Mouse (Mus musculus) MEL (cell line): Measurements from ENCODE around the gene Olfr1413. TPM values are rescaled to one million over a fixed set of nuclear protein-coding genes. Genes with fewer than 3 reads are reported as not detected.

ENCODE experiments used
- DNase-seq: peaks from one replicate; pipeline ENCODE4 v3.0.0; 2011; ENCODE audit warnings: low read depth, low spot score
- H3K27ac ChIP-seq: 2 replicates; pipeline ENCODE4 v1.5.1; 2012; ENCODE audit warnings: low read depth, mild to moderate bottlenecking, control low read depth, low read length, moderate library complexity; ENCODE audit not compliant: control insufficient read depth
- H3K27me3 ChIP-seq, 2 experiments: fragments of 150-350 bp in 1 of 2; sonication (generic) in 1 of 2; 2 replicates each; pipeline ENCODE4 v1.6.1; 2012; ENCODE audit warnings: low read length in 2 of 2, mild to moderate bottlenecking in 2 of 2, improper control_type of control experiment in 1 of 2, moderate library complexity in 1 of 2; ENCODE audit not compliant: insufficient read depth in 2 of 2, control insufficient read depth in 1 of 2
- H3K36me3 ChIP-seq, 2 experiments: 2 replicates each; pipeline ENCODE4 v1.6.1; 2012 to 2014; ENCODE audit warnings: low read length in 2 of 2, improper control_type of control experiment in 1 of 2, inconsistent platforms in 1 of 2, mild to moderate bottlenecking in 1 of 2; ENCODE audit not compliant: insufficient read depth in 2 of 2, control insufficient read depth in 1 of 2
- H3K4me1 ChIP-seq, 2 experiments: fragments of 150-350 bp in 1 of 2; sonication (generic) in 1 of 2; 2 replicates each; pipeline ENCODE4 v1.6.1; 2012; ENCODE audit warnings: low read length in 2 of 2, improper control_type of control experiment in 1 of 2, mild to moderate bottlenecking in 1 of 2; ENCODE audit not compliant: insufficient read depth in 2 of 2, control insufficient read depth in 1 of 2
- H3K4me3 ChIP-seq, 2 experiments: fragments of 150-350 bp in 1 of 2; sonication (generic) in 1 of 2; 2 replicates each; pipeline ENCODE4 v1.5.1; 2012; ENCODE audit warnings: low read depth in 2 of 2, low read length in 2 of 2, mild to moderate bottlenecking in 2 of 2, moderate library complexity in 2 of 2, control low read depth in 1 of 2, improper control_type of control experiment in 1 of 2; ENCODE audit not compliant: control insufficient read depth in 1 of 2, insufficient read depth in 1 of 2
- H3K79me2 ChIP-seq: 2 replicates; pipeline ENCODE4 v1.6.1; 2012; ENCODE audit warnings: mild to moderate bottlenecking, low read length, moderate library complexity; ENCODE audit not compliant: control insufficient read depth, poor library complexity, insufficient read depth
- H3K9ac ChIP-seq: 2 replicates; pipeline ENCODE4 v1.6.1; 2012; ENCODE audit warnings: low read depth, mild to moderate bottlenecking, control low read depth, low read length, moderate library complexity; ENCODE audit not compliant: control insufficient read depth, poor library complexity, severe bottlenecking
- H3K9me3 ChIP-seq: fragments of 150-350 bp; sonication (generic); replicated peaks from 2 replicates; pipeline ENCODE4 v1.6.1; 2012; ENCODE audit warnings: mild to moderate bottlenecking, low read length, improper control_type of control experiment, moderate library complexity; ENCODE audit not compliant: insufficient read depth
- ELF1 ChIP-seq: IDR thresholded peaks from 2 replicates; pipeline ENCODE4 v1.6.1; 2014; ENCODE audit warnings: low read depth, mild to moderate bottlenecking, inconsistent platforms, low read length, improper control_type of control experiment, moderate library complexity
- EP300 ChIP-seq, 2 experiments: IDR thresholded peaks; 2 replicates each; pipeline ENCODE4 v1.6.1; 2011; ENCODE audit warnings: improper control_type of control experiment in 2 of 2, low read length in 2 of 2, low read depth in 1 of 2, mild to moderate bottlenecking in 1 of 2
- GABPA ChIP-seq: IDR thresholded peaks from 2 replicates; pipeline ENCODE4 v1.6.1; 2012; ENCODE audit warnings: low read depth, mild to moderate bottlenecking, inconsistent platforms, low read length, improper control_type of control experiment, moderate library complexity
- GATA1 ChIP-seq: IDR thresholded peaks from 2 replicates; pipeline ENCODE4 v1.6.1; 2011; ENCODE audit warnings: low read depth, low read length, improper control_type of control experiment
- HCFC1 ChIP-seq: IDR thresholded peaks from 2 replicates; pipeline ENCODE4 v1.6.1; 2012; ENCODE audit warnings: low read depth, mild to moderate bottlenecking, inconsistent platforms, low read length, improper control_type of control experiment, moderate library complexity
- KAT2A ChIP-seq: conservative IDR thresholded peaks from 2 replicates; pipeline ENCODE4 v1.6.1; 2012; ENCODE audit warnings: low read depth, low read length, improper control_type of control experiment, inconsistent platforms
- MAFK ChIP-seq: IDR thresholded peaks from 2 replicates; pipeline ENCODE4 v1.6.1; 2011; ENCODE audit warnings: low read depth, mild to moderate bottlenecking, low read length, improper control_type of control experiment, borderline replicate concordance
- MAX ChIP-seq: IDR thresholded peaks from 2 replicates; pipeline ENCODE4 v1.6.1; 2011; ENCODE audit warnings: low read length, improper control_type of control experiment
- MXI1 ChIP-seq: IDR thresholded peaks from 2 replicates; pipeline ENCODE4 v1.6.1; 2011; ENCODE audit warnings: mild to moderate bottlenecking, low read depth, low read length, improper control_type of control experiment
- MYC ChIP-seq: IDR thresholded peaks from 2 replicates; pipeline ENCODE4 v1.6.1; 2011; ENCODE audit warnings: low read depth, mild to moderate bottlenecking, low read length, improper control_type of control experiment, moderate library complexity
- NELFE ChIP-seq: IDR thresholded peaks from 2 replicates; pipeline ENCODE4 v1.6.1; 2011; ENCODE audit warnings: low read depth, low read length, improper control_type of control experiment
- NRF1 ChIP-seq: IDR thresholded peaks from 2 replicates; pipeline ENCODE4 v1.6.1; 2014; ENCODE audit warnings: low read depth, mild to moderate bottlenecking, inconsistent platforms, low read length, improper control_type of control experiment, moderate library complexity; ENCODE audit not compliant: poor library complexity, insufficient read depth, severe bottlenecking
- POLR2AphosphoS5 ChIP-seq: IDR thresholded peaks from 2 replicates; pipeline ENCODE4 v1.6.1; 2012; ENCODE audit warnings: low read depth, borderline replicate concordance, mild to moderate bottlenecking, inconsistent platforms, low read length, moderate library complexity, mixed read lengths
- RCOR1 ChIP-seq: IDR thresholded peaks from 2 replicates; pipeline ENCODE4 v1.6.1; 2012; ENCODE audit warnings: low read depth, mild to moderate bottlenecking, inconsistent platforms, low read length, improper control_type of control experiment
- SMC3 ChIP-seq: IDR thresholded peaks from 2 replicates; pipeline ENCODE4 v1.6.1; 2011; ENCODE audit warnings: low read depth, low read length, improper control_type of control experiment
- TBP ChIP-seq: IDR thresholded peaks from 2 replicates; pipeline ENCODE4 v1.8.0; 2011; ENCODE audit warnings: low read depth, low read length, improper control_type of control experiment
- UBTF ChIP-seq: IDR thresholded peaks from 2 replicates; pipeline ENCODE4 v1.6.1; 2012; ENCODE audit warnings: low read depth, mild to moderate bottlenecking, inconsistent platforms, low read length, improper control_type of control experiment, moderate library complexity, borderline replicate concordance; ENCODE audit not compliant: insufficient read depth
- USF2 ChIP-seq, 2 experiments: IDR thresholded peaks; 2 replicates each; pipeline ENCODE4 v1.6.1; 2011 to 2012; ENCODE audit warnings: improper control_type of control experiment in 2 of 2, low read length in 2 of 2, borderline replicate concordance in 1 of 2, inconsistent platforms in 1 of 2, low read depth in 1 of 2, mild to moderate bottlenecking in 1 of 2; ENCODE audit not compliant: insufficient read depth in 1 of 2
- ZC3H11A ChIP-seq: IDR thresholded peaks from 2 replicates; pipeline ENCODE4 v1.6.1; 2012; ENCODE audit warnings: low read depth, mild to moderate bottlenecking, inconsistent platforms, low read length, improper control_type of control experiment
- ZMIZ1 ChIP-seq: IDR thresholded peaks from 2 replicates; pipeline ENCODE4 v1.6.1; 2012; ENCODE audit warnings: low read depth, mild to moderate bottlenecking, inconsistent platforms, low read length, improper control_type of control experiment, moderate library complexity
- polyA plus RNA-seq, 2 experiments: library from polyadenylated mRNA; stranded (reverse) in 1 of 2; unstranded in 1 of 2; fragments of >175 nt in 1 of 2; fragments of >200 nt in 1 of 2; gene quantifications; 2 replicates each; pipeline versions ENCODE4 v1.2.1 to v1.2.4; 2012; ENCODE audit warnings: low replicate concordance in 2 of 2, low read depth in 1 of 2; ENCODE audit not compliant: insufficient read length in 2 of 2, insufficient read depth in 1 of 2, missing spikeins in 1 of 2
- total RNA-seq: library from RNA; depleted of rRNA; stranded (reverse); fragments of 300-350 nt; gene quantifications from 2 replicates; pipeline ENCODE4 v1.2.3, GENCODE M21; 2012

Gene Olfr1413
- total and polyA plus RNA-seq, 3 experiments = not detected

DNA sequence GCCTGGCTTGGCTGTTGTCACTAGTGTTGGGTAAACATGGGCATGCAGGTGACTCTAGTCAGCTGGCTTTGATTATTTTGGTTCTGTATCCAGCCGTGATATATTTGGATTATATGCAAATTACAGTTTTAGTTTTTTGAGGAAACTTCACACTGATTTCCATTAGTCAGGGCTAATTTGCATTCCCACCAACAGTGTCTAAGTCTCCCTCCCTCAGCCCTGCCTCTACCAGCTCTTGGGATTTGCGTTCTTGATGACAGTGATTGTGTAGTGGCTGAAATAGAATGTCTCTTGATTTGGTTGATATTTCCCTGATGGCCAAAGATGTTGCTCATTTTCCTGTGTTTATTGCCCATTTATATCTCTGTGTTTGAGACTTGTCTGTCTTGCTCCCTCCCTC is 32.1 kb upstream of the Olfr1413 start:
- no peaks in the 10 kb centered on the region for H3K79me2 ChIP-seq
- H3K36me3 ChIP-seq = no peaks in the 10 kb centered on the region
- no peak overlapping the region for H3K9ac ChIP-seq
- H3K27ac ChIP-seq = no peak overlapping the region
- no peaks in the 10 kb centered on the region for H3K4me1 ChIP-seq
- DNase-seq = no peak
- H3K27me3 ChIP-seq = no peaks in the 10 kb centered on the region; a peak in 1 of 4 replicates
- H3K9me3 ChIP-seq = no peaks in the 10 kb centered on the region
- H3K4me3 ChIP-seq = no peak overlapping the region
- TF ChIP-seq MAFK (no peak), RCOR1 (no peak), POLR2AphosphoS5 (no peak), GATA1 (no peak), GABPA (no peak), ZC3H11A (no peak), ELF1 (no peak), MYC (no peak)

DNA sequence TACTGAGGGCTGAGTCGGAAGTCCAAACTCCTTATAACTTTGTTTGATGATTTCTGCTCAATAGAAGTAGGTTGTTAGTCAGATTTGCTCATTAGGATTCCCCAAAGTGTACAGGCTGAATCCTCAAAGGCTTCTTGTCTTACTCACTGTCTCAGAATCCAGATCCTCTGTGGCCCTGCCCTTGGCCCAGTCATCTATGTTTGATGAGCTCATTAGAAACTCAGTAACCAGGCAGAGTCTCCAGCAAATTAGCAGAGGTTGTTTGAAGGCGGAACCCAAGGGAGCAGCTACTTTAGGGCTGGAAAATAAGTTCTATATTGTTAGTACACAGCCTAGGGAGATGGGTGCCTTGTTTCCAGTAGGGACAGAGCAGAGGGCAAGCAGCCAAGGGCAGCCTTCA is 25.2 kb upstream of the Olfr1413 start:
- DNase-seq = no peak
- Histone ChIP-seq H3K4me3 (no peak overlapping the region), H3K27ac (no peak overlapping the region), H3K9ac (no peak overlapping the region), H3K36me3 (no peaks in the 10 kb centered on the region), H3K4me1 (no peaks in the 10 kb centered on the region), H3K9me3 (no peaks in the 10 kb centered on the region), H3K27me3 (peaks cover 0 to 7% of the 10 kb centered on the region in 2 experiments; a peak in 2 of 4 replicates), H3K79me2 (no peaks in the 10 kb centered on the region)
- TF ChIP-seq TBP (no peak), KAT2A (no peak), HCFC1 (no peak), SMC3 (no peak), NRF1 (no peak), MAFK (no peak), NELFE (no peak), MAX (no peak), GATA1 (no peak), USF2 (IDR thresholded peaks at IDR 0.05; ENCODE audit: borderline replicate concordance in 1 of 2, insufficient read depth in 1 of 2, low read depth in 1 of 2, low read length in 2 of 2) (no peak), EP300 (IDR thresholded peaks at IDR 0.05; ENCODE audit: low read depth in 1 of 2, low read length in 2 of 2) (no peak), ZMIZ1 (no peak), MXI1 (no peak), UBTF (no peak)
